Mouse (Mus musculus) urinary bladder, postnatal 25 days (tissue): ENCODE measurements around the gene Wdfy3.
"Not testable (repeated sequence)": the region's sequence is repeated elsewhere in the genome, so short reads cannot be mapped to it uniquely, and the experiment has no call there.

Experiments
- DNase-seq: peaks from one replicate; pipeline ENCODE4 v3.0.0; 2022; ENCODE audit warnings: low spot score

Wdfy3 gene

GRCm38 (mm10) chr5:101937909-101938596 lies 131.7 kb downstream of the Wdfy3 start:
- DNase-seq = no peak

DNA sequence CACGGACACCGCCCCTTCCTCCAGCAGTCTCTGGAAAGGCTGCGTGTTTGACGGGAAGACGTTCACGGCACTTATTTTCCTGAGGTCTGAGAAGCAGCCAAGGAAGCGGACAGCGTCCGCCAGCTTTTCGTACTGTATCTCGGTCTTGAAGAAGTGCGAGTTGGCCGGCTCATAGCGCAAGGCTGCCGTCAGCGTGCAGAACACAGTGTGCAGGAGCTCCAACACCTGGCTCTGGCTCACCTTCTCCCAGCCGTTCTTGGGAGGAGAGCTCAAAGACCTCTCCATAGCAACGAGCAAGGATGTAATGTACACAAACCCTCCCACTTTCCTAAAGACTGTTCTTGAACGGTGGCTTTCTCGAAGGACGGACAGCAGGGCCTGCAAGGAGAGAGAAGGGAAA lies 132.4 kb downstream of the Wdfy3 start:
- DNase-seq = no peak

DNA sequence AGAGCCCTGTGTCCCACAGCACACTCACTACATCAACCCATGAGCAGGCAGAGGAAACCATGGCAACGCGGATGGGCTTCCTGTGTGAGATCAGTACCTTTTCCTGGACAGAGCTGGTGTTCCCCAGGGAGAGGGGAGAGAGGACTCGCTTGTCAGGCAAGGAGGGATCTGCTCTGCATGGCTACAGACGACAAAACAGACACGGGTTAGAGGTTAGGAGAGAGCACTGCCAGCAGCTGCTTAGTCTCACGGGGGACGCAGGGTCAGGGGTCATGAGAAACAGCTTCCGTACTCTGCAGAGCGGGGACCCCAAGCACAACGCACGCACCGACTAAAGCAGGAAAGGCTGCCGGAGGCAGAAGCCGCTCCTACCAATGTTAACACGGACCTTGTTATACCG lies 133.8 kb downstream of the Wdfy3 start:
- DNase-seq = no peak

DNA sequence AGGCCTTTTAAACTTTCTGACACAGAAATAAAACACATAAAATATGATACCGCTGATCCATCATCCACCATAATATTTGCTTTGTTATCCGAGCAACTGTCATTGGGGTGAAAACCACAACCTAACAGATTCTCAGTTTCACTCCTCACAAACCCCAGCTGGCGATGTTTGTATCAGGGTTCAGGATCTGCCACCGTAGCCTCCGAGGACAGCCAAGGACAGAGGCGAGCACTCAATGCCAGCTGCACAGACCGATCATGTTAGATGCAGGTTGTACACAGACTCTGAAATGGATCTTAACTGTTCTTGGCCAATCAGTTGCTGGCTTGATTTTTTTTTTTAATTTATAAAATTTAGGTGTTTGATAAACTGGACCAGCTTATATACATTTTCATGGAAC lies 135.1 kb downstream of the Wdfy3 start:
- no peak for DNase-seq

DNA sequence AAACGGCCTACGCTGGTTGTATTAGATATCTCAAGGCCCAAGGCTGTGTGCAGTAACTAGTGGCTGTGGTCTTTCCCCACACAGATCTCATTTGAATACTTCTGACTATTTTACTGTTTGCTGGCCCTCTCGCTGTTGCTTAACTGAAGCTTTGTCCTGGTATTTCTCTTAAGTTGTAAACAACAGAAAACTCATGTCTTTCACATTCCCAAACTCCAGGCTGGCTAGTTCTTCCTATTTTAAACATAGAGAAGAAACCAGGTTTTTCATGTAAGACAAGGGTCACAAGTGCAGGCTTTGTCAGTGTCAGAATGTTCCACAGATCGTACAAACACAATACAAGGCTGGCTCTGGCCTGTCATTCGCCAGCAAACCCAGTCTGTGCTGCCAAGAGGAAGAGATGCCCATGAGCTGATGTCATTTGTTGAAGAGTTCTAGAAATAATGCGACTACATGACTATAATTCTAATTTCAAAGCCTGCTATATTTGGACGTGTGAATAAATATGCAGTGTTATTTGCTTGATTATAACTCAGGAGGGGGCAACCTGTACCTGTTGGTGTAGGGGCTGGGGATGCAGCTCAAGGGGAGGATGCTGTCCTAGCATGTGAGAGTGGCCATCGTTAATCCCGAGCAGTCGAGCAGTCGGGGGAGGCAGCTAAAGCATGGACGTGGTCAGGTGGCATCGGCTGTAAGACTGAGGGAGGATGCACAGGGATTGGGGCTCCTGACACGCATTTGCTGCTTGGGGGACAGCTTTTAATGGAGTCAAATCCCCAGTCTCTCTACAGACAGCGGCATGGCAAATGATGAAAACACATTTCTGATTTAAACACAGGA lies 136.5 kb downstream of the Wdfy3 start:
- DNase-seq = no peak

DNA sequence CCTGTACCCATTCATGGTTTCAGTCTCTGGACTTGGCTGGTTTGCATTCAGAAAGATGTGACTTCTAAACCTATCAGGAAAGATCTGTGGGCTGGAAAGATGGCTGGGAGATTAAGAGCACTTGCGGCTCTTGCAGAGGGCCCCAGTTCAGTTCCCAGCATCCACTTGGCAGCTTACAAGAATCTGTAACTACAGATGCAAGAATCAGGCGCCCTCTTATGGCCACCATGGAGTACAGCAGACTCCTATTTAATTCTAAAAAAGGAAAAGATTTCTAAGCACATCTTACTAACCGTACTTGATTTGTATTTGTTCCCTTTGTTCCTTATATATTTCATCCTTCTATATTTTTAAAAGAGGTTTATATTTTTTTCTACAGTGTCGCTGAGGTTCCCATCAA lies 137.7 kb downstream of the Wdfy3 start:
- DNase-seq = no peak

- DNase-seq = no peak
Measured at GRCm38 (mm10) chr5:101926311-101926710, 143.4 kb downstream of the Wdfy3 start.

DNA sequence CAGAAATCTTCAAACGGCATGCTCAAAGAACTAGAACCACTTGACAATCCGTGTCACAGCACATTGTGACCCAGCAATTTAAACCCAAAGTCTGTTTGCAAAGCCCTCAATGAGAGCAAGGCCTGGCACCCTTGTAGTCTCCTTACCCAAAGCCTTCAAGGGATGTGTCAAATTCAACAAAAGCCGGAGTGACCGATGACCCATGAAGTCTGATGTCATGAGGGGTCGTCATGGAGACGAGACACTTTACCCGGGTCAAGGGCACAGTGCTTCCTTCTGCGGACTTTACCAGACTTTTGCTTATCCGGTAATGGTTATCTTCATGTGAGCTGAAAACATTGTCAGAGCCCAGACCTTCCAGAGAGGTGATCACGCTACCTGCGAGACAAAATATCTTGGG lies 146.0 kb downstream of the Wdfy3 start:
- DNase-seq = no peak

- no peak for DNase-seq
Measured at GRCm38 (mm10) chr5:101919559-101919958, 150.2 kb downstream of the Wdfy3 start.

DNA sequence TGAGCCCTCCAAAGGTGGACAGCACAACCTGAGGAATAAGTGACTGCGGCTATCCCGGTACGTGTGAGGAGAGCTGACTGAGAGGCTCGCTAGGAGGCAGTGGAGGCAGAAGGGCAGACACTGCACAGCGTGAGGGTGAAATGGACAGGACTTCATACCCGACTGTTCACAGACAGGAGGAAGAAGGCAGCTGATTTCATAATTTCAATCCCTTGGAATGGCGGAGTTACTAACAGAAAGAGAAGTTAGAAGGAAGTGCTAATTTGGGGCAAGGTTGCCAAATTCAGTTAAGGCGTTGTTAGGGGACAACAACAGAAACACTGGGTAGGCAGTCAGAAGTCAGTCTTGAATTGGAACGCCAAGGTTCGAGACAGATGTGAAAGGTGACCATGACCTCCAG lies 160.3 kb downstream of the Wdfy3 start:
- DNase-seq = no peak

DNA sequence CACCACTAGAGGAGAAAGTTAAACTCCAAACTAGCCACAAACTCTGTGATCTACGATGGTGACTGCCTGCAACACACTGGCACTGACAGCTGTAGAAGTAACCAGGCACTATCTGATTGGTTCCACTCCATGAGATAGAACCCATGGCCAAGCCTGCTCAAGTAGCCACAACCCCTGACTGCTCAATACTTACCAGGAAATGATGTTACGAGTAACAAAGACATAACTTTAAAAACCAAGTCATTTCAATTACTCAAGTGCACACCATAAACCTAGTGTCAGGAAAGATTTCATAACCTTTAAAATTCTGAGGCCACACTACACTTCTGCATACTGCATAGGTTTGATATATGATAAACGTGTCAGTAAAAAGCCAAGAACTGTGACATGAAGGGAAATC lies 164.1 kb downstream of the Wdfy3 start:
- DNase-seq = no peak

GRCm38 (mm10) chr5:101904841-101905240 lies 164.9 kb downstream of the Wdfy3 start:
- DNase-seq = not testable (repeated sequence)

- DNase-seq = no peak
Measured at GRCm38 (mm10) chr5:101902686-101903085, 167.0 kb downstream of the Wdfy3 start.

DNA sequence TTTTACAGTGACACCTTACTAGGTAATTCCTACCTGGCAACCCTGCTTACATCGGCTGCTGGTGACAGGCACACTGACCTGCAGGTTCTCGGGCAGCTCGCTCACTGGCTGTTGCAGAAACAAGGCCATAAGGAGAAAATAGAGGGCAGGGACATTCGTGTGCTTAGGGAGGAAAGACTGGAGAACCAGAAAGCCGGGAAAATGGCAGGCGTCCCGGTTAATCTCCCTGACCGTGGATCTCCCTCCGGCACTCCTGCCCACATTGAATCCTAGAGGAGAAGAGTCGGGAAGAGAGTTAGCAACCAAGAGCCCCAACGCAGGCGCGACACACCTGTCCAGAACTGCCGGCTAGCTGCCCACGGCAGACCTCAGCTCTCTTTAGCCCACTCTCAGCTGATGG lies 169.7 kb downstream of the Wdfy3 start:
- no peak for DNase-seq

- DNase-seq = no peak
Measured at GRCm38 (mm10) chr5:101896784-101897183, 172.9 kb downstream of the Wdfy3 start.

- DNase-seq = no peak
Measured at GRCm38 (mm10) chr5:101895717-101896645, 173.7 kb downstream of the Wdfy3 start.

DNA sequence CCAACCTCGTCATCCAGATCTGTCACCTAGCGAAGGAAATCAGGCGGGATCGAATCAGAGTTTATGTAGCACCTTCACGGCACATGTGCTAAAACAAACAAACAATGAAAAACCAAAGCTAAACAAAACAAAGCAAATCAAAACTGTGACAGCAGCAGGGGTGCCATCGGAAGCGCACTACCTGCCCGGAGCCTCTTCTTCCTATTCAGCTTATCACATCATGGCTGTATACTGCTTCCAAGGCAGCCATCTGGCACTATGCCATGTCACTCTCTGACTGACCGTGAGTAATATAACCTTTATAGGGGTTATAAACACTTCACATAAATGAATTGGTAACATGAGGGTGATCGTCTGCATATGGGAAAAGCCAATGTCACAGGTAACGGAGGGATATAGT lies 174.6 kb downstream of the Wdfy3 start:
- no peak for DNase-seq

DNA sequence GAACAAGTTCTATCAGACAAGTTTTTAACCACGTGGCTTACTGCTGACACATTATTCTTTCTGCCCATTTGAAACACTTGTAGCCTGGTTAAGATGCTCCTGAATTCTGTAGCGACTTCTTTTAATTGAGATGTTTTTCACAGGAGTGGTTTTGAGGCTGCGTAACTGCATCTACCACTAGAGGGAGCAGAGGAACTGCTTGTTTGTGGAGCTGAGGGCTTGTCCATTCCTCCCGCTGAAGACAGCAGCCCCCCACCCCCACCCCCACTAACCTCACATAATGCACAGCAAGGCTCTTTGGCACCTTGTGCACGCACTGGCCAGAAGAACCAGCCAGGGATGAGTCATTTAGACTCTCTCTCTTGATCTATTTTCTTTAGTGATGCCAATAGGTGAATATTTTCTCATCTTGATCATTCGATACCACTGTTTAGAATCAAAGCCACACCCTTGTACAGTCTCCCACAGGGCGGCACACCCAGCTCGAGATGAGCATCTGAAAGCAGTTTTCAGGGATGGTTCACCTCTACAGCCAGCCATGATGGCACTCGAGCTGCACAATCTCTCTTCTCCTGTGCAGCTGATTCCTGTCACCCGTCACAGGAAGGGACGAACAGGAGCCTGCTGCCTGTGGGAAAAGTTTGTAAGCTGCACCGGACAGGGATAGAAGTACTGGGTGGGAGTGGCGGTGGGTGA lies 175.8 kb downstream of the Wdfy3 start:
- no peak for DNase-seq

DNA sequence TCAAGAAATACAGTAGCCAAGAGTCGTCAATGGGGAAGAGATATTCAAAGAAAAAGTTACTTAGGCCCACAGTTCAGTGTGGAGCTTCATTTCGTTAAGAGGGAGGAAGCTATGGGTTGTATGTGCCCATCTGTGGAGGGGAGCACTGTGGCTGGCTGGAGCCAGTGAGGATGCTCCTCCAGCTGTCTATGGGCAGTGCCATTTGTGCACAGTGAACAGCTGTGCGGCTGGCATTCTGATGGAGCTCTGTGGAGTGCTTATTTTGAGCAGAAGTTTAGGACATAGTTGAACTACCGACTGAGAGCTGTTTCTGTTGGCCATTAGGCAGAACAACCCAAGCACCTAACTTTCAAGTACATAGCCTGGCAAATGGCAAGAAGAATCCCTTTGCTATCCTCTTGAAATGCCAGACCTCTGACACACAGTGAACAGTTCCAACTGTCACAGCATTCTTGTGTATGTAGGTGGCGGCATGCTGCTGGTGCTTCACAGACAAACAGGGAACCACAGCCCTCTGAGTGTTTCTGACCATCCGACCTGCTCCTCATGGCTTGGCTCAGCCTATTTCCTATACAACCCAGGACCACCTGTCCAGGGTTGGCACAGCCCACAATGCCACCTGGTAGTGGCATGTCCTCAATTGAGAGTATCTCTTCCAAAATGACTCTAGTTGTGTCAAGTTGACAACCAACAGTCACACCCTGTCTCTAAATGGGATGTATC lies 177.9 kb downstream of the Wdfy3 start:
- DNase-seq = no peak

- no peak for DNase-seq
Measured at GRCm38 (mm10) chr5:101887989-101888388, 181.7 kb downstream of the Wdfy3 start.

GRCm38 (mm10) chr5:101885039-101885438 lies 184.7 kb downstream of the Wdfy3 start:
- no peak for DNase-seq
